Mouse (Mus musculus): ENCODE results near the gene Mospd1.

The Mospd1 gene

GRCm38 (mm10) chrX:53370366-53370740 is at the start of gene Mospd1:
Gene Mospd1, minus strand, starts transcription at chrX:53370502.
- peak; percentile 93 to 94 for DNase-seq

DNA sequence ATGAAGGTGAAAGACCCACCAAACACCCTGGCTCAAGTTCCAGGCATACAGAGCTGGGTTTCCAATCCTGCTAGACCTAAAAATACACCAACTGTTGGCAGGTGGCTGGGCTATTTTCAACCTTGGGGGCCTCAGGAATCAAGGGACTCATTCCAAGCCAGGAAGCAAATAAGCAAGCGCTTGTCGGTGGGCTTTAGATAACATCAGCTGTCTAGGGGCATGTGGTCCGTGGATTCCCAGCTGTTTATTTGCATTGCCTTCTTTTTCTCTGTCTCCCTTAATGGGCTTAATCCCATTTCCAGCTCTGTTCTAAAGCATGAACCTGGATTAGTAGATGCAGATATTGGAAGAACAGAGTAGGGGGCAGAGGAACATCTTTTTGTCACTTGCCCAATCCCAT is 16.1 kb upstream of the Mospd1 start:
- DNase-seq = no peak

DNA sequence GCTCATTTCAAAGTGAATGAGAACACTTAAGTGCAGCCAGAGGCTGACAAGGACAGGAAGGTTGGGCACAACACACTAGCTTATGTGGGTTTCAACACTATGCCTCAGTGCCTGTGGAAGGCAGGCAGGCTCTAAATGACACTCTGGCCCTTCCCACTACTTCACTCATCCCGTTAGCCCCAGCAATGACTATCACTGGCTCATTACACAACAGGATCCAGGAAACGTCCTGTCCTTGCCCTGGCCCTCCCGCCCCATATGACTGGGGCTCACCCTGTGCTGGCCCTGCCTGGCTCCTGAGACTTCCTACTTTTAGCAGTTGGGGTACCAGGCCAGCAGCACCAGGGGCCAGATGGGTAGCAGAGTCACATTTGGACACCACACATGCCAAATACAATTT is 12.8 kb upstream of the Mospd1 start:
- no peak for DNase-seq

DNA sequence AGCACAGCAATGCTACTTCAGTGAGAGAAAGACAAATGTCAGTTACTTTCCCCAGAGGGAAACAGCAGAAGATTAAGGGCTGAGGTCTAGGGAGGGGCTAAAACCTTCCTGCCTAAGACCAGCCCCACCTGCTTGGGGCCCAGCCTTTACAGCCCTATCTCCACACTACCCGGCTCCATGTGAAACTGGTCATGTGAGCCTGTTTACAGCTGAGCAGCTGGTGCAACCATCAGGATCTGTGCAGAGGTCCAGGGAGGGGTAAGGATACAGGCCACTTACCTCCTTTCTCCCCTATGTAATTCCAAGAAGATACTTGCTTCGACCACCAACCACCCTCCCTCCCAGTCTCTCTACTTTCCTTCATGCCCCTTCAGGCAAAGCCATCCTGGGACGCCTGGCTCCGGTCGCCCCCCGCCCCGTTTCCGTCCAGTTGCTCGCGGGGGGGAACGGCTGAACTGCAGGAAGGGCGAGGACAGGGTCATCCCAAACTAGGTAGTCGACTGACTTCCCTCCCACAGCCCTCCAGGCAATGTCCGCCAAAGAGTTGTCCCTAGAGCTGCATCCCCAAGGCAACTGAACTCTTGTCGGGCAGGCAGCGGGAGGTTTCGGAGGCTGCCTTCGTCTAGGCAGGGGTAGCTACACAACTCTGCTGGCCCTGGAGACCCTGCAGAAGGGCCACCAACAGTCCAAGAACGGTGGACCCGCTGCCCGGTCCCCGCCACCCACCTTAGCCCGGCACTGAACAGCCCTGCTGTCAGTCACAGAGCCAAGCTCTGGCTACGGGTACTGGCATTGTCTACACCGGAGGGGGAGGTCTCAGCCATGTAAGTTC is 552 bp downstream of the Mospd1 start:
- peak; percentile 30 to 40 for DNase-seq

DNA sequence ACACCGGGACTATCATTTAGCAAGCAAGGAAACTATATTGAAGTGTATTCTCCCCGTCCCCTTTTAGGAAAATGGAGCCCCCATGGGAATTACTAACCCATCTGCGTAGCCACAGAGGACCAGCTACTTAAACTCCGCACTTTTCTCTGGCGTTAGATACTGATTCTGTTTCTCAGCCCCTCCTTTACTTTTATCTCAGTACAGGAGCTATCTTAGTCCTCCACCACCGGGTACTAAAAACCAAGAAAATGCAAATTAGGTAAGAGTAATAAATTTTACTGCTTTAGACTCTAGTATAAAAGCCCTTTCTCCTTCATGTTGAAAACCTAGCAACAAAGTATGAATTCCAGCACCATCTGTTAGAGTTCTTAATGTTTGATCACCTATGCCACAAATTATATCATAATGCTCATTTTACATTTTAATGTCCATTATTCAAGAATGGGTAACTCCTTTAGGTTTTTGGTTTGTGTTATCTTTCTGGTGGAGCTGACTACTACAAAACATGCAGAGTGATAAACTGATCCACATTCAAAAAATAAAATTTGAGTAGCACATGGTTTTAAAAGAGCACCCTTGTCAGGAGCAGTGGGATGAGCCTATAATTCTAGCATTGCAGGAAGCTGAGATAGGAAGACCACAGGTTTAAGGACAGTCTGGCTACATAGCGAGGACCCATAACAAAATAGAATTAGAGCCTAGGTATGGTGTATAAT is 5.5 kb downstream of the Mospd1 start:
- no peak for DNase-seq

DNA sequence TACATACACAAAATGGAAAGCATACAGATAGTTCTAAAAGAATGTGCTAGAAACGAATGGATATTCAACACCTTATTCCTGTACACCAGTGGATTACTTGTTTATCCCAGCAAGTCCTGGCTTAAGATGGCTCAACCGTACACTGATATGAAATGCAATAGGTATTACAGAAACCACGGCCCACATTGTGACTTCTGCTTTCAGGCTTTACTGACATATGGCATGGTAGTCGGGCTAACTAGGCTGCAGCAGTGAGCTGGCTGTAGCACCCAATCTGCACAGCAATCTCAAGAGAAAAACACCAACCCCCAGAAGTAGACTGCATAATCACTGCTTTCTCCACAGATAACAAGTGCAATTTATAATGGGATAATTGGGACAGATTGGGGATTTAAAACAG is 21.9 kb downstream of the Mospd1 start:
- DNase-seq = no peak

- DNase-seq = peak; percentile 52 to 57
These were observed 28.8 kb downstream of the Mospd1 start for GRCm38 (mm10) chrX:53341531-53341930.

DNA sequence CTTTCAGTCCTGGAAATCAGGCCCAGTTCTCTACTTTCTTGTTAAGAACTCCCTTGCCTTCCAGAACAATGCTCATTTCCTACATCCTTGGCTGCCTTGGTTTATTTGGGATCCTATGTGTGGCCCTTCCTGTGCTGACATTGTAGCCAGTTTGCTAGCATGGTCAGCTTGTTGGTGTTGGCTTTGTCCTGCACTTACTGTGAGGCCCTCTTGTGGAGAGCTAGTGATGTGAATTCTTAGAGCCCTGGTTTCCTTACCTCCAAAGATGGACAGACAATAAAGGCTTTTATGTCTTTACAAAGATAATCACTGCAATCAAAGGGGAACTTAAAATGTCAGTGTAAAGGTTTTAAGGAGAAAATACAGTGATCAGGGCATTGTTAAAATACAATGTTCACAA is 32.9 kb downstream of the Mospd1 start:
- DNase-seq = no peak

DNA sequence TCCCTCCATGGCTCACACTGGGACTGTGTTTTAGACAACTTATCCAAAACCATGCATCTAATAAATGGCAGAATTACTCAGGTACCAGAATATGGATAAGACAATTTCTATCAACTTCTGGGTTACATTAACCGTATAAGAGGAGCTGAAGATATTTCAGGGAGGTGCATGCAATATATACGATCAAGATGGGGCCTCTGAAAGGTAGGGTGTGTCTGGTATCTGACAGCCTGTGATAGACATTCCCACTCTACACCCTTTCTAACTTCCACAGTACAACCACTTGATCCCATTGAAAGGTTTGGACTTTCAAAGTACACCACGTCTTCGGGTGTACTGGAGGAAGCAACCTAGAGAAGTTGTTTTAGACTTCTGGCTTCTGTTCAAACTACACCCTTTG is 39.9 kb downstream of the Mospd1 start:
- DNase-seq = no peak

DNA sequence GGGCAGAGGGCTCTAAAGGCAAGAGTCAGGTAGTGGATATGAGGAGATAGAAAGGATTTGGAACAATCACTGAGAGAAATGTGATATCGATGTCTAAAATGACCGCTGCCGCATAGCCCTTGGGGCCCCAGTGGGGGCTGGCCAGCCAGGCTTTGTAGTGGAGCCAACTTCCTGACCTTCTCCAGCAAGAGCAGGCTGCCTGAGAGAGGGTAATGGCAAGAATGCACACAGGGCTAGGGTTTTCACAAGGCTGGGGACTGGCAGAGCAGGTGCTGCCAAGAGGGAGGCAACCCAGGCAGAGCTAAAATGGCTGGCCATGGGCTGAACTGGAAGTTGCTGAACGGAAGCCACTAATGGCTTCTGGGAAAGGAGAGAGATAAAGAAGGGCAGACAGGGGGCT is 49.2 kb downstream of the Mospd1 start:
- no peak for DNase-seq

GRCm38 (mm10) chrX:53320564-53320963 is 49.7 kb downstream of the Mospd1 start:
- no peak for DNase-seq

All from thymus, postnatal 36 days (tissue).